Mouse (Mus musculus): ENCODE measurements around the gene Agbl1.
"Not testable (repeated sequence)": the region's sequence is repeated elsewhere in the genome, so short reads cannot be mapped to it uniquely, and the experiment has no call there.

Agbl1 gene

DNA sequence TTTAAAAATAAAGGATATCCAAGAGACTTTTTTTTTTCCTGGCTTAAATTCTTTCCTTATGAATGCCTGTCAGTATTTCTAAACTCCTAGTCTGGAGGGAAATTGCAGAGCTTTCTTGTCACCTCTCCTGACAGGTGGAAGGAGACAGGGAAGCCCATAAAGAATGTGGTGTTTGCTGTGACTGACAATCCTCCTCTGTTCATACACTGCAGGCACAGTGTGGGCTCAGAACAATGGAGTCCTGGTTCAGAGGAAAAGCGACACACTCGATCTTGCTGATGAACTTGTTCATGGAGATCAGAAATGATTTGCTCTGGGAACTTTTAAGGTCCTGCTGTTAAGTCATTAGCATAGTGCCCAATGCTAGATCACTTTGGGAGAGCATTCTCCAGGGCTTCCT is 368.1 kb downstream of the Agbl1 start:
- DNase-seq: no peak

DNA sequence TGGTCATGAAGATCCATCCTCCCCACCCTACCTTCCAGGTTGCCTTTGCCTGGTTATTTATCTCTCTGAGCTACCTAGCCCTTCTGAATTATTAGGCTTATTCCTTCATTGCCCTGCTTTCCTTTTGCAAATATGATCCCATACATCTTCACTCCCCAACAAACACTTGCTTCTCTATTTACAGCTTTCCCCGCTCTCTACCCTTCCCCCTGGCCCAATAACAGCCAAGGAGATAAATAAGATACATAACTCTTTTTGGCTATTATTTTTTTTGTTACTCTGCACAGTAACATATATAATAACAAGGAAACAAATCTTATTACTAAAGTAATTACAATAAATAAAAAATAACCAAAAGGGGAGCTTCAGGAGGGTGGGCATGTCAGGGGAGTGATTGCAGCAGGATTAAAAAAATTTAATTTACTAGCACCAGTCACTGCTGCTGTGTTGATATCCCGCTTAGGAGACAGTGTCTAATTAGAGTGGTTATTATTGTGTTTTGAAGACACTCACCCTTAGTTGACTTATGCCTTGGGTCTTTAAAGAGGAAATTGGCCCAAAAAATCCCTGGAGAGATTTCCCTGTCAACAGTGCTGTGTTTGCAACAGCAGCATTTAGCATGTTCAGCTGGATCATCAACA is 370.5 kb downstream of the Agbl1 start:
- no peak for DNase-seq

- no peak for DNase-seq
These were observed 399.8 kb downstream of the Agbl1 start for GRCm38 (mm10) chr7:76629528-76629927.

GRCm38 (mm10) chr7:76650984-76651383 is 421.3 kb downstream of the Agbl1 start:
- DNase-seq: no peak

DNA sequence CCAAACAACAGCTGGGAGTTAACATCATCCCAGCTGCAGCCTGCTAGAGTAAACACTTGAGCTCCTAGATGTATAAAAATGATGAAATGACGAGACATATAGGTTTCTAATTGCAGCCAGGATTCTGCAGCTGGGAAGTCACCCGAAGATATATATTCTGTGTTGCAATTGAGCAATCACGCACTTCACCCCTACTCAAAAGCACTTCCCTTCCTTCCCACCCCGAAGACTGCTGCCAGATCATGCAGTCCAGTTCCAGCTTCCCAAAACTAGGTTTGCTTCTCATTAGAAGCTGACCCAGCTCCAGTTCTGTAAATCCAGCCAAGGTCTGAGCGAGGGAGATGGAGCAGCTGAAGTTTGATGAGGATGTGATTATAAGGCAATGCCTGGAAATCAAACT is 431.4 kb downstream of the Agbl1 start:
- no peak for DNase-seq

- DNase-seq: no peak
These were observed 445.2 kb downstream of the Agbl1 start for GRCm38 (mm10) chr7:76674856-76675255.

- no peak for DNase-seq
These were observed 471.5 kb downstream of the Agbl1 start for GRCm38 (mm10) chr7:76701224-76701623.

- not testable (repeated sequence) for DNase-seq
These were observed 502.5 kb downstream of the Agbl1 start for GRCm38 (mm10) chr7:76732220-76732619.

DNA sequence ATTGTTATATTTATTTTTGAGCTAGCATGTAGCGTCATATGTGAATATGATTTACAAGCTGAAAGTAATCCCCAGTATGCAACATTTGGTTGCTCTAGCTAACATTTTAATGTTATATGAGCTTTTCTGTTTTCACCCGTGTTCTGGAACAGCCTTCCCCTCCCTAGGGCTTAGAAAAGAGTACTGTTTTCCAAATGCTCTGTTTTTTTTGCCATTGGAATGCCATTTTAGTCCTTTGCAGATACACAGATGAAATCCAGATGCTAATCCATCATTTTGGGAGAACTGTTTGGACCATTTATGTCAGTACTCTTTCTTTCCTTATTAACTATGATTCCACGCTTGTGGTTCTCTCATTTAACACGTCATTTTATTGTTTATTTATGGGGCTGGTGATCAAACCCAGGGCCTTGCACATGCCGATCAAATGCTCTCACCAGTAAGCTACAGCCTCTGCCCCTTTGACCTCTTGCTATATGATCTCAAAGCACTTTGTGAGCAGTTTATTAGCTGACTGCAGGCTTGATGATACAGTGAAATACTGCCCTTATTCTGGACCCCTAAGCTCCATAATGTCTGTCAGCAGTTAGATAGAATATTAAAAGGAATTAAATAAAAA is 547.7 kb downstream of the Agbl1 start:
- no peak for DNase-seq

- DNase-seq: no peak
These were observed 550.8 kb downstream of the Agbl1 start for GRCm38 (mm10) chr7:76780446-76780845.

DNA sequence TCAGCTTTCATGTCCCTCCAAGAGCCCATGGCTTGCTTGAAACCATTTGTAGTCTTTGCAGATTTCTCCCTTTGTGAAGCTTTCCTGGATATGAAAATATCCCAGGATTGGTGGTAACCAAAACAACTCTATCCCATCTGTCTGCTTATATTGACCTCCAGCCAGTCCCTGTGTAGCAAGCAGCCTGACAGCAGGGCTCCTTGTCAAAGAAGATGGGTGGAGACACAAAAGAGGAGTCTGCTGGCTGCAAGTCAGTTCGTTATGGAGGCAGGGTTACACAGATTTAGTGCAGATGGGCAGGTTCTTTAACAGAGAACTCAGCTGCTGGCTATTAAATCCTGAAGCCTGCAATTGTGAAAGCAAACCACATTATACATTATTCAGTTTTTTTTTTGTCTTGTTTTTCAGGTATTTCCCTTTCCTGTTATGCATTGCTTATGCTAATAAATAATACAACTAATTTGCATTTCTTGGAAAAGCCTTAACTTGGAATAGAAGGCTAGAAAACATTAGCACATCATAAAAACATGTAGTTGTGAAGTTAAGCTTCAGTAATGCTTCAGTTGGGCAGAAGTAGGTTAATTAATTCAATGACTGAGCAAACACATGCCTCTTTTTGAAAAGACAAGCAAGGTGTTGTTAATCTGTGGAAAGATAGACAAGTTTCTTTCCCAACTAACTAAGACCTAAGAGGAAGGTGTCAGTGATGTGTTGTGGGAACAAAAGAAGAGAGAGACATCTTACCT is 559.0 kb downstream of the Agbl1 start:
- no peak for DNase-seq

DNA sequence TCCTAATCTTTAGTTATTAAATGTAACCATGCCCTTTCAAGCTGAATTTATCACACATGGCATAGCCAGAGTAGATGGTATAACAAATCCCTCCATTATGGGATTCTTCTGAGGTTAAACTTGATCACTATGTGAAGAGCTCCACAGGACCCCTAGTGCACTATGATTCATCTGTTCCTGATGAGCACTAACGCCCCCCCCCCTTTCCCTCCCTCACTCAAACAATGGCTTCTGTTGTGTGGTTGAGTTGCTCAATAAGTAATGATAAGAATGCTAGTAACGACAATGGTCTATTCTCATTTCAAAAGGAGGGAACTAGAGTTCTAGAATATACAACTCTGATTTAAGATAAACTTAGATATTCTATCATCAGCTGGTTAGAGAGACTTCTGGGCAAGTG is 560.4 kb downstream of the Agbl1 start:
- DNase-seq: no peak

DNA sequence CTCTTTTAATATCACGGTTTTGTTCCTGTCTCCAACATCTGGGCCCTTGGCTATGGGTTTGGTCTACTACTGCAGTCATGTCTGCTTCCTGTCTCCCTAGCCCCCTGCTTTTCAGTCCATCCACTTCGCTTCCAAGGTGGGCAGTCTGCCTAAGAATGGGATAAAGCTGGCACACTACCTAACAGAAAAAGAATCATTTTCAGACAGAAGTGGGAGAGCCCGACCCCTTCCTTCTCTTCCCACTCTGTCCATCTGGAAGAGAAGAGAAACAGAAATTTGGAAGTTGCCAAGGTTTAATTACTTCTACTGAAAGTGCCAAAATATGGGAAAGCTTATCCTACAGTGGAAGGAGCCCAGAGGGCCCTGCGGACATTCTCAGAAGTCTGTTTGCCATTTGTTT is 561.6 kb downstream of the Agbl1 start:
- no peak for DNase-seq

- no peak for DNase-seq
These were observed 580.3 kb downstream of the Agbl1 start for GRCm38 (mm10) chr7:76810003-76810402.

DNA sequence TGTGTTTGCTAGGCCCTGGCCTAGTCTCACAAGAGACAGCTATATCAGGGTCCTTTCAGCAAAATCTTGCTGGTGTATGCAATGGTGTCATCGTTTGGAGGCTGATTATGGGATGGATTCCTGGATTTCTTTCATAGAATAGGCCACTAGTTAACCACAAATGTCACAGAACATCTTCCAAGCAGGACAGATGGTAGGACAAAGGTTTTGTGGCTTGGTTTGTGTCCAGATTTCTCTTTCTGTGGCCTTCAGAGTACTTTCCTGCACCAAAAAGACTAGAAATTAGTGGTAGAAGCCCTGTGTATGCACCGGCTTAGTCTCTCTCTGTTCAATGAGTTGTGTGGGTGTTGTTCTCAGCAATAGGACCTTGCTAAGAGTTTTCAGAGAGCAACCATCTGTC is 590.9 kb downstream of the Agbl1 start:
- DNase-seq: no peak

- DNase-seq: no peak
These were observed 612.5 kb downstream of the Agbl1 start for GRCm38 (mm10) chr7:76842146-76842545.

GRCm38 (mm10) chr7:76889416-76890209 is 659.9 kb downstream of the Agbl1 start:
- DNase-seq: no peak

DNA sequence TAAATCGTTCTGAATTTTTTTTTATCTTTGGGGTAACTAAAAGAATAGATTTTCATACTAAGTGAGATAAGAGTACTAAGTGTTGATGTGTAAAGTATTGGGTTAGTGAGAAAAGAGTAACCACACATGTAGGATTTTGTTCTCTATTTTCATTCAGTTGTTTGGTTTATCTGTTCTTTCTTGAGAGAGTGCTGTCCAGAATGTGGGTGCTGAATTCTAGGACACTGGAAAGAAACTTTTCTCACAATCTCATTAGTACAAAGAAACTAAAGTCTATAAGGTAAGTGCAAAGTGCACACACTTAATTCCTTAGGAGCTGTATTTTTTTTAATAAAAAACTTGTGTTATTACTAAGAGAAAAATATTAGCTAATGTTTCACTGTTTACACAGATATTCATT is 674.4 kb downstream of the Agbl1 start:
- DNase-seq: no peak

DNA sequence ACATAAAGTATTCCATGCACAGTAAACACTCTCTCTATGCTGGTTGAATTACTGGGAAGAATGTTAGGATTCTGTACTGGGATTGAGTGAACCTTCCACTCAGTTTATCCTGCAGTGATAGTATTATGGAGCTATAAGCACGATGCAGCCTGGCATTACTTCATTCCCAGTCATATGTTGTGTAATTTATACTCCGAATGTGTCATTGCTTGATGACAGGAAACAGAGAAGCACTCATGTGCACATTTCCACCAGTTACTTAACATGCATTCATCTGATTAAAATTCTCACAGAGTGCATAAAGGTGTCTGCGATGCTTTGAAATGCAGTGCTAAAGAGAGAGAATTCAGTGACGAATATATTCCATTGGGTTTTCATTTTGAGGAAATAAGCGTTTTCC is 682.0 kb downstream of the Agbl1 start:
- DNase-seq: no peak

GRCm38 (mm10) chr7:76918871-76919270 is 689.2 kb downstream of the Agbl1 start:
- no peak for DNase-seq

GRCm38 (mm10) chr7:76921671-76922070 is 692.0 kb downstream of the Agbl1 start:
- DNase-seq: no peak

DNA sequence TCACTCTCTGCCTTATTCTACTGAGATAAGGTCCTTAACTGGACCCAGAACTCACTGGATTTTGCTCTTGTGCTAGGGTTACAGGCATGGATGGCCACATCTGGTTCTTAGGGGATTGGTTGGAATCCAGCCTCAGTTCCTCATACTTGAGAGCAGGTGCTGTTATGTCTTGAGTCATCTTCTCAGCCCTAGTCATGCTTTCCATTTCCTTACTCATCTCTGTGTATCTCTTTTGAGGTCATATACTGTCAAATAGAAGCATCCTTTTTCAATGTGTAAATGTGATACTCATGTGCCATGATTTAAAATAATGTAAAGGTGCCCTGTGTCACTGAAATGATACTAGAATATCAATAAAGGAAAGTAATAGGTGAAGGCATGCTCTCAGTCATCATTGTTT is 705.5 kb downstream of the Agbl1 start:
- no peak for DNase-seq

GRCm38 (mm10) chr7:76941531-76941930 is 711.8 kb downstream of the Agbl1 start:
- DNase-seq: no peak

Data from thymus, adult 18-20 months (tissue).